Mouse (Mus musculus) kidney, postnatal 36 days (tissue): ENCODE results near the gene Cfdp1.
A peak's percentile ranks its signal among the peaks of the same experiment; 100 is the strongest.

ENCODE experiments used
- DNase-seq, 2 experiments: peaks; one replicate each; pipeline ENCODE4 v3.0.0; 2021 to 2022; ENCODE audit warnings: mixed read lengths in 2 of 2

Cfdp1 gene

GRCm38 (mm10) chr8:111735791-111736190 lies 118.3 kb downstream of the Cfdp1 start:
- DNase-seq: peak in 1 of 2 experiments; percentile 6

GRCm38 (mm10) chr8:111735335-111735761 lies 118.7 kb downstream of the Cfdp1 start:
- DNase-seq: peak; percentile 66 to 79

- peak in 1 of 2 experiments; percentile 40 for DNase-seq
Measured at GRCm38 (mm10) chr8:111734244-111734960, 119.7 kb downstream of the Cfdp1 start.

- DNase-seq: peak in 1 of 2 experiments; percentile 63
Measured at GRCm38 (mm10) chr8:111733581-111734243, 120.4 kb downstream of the Cfdp1 start.

DNA sequence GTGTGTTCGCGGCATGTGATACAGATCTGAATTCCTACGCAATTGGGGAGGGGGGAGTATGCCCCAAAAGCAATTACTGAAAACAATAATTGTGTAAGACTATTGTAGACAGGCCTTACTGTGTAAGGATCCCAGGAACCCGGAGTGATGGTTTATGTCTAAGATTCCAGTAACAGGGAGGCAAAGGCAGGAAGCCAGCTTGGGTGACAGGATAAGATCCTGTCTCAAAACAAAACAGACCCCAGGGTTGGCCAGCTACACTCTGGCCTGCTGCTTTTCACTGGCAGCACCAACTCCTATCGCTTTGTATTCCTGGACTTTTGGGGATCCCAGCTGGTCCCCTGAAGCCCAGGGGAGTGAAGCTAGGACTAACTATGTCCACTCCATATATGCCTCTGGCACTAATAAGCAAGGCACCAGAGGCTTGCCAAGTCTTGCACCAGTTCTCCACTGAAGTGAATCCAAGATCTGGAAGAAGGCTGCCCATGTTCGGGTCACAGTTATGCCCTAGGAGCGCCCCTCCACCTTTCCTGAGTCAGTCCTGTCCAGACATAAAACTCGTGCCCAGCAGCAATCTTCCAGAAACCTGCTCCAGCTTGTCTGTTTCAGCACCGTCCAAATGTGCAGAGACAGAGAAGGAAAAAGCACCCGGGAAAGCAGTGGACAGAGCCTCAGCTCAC lies 121.5 kb downstream of the Cfdp1 start:
- peak; percentile 60 to 67 for DNase-seq

GRCm38 (mm10) chr8:111732004-111732403 lies 122.1 kb downstream of the Cfdp1 start:
- DNase-seq: peak; percentile 99 to 100

DNA sequence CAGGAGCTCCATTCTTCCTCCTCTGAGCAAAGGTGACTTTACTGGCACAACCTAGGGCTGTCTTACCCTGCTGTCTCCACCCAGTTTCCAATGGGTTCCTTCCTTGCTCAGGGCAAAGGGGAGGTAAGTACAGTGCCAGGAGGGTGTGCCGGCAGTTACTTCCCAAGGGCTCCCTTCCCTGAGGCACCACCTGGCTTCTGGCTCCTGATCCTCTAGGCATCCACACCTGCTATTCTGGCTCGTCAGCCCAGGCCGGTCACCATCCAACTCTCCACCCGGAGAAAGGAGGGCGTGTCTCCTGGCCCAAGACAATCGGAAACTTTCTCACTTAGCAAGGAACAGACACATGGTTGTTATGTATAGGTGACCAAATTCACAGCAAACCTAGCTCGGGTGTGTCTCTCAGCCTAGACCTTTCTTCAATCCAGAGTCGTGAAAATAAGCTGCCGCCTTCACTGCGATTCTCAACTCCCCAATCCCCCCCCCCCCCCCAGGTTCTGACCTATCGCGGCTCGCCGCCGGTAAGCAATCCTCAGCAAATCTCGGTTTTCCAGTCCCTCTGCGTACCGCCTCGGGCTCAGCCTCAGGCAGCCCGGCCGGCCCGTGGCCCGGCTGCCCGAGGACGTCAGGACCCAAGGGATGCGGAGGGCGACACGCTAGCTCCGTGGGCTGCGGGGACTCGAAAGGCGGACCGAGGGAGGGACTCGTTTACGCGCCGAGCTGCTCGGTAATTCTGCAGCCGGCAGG lies 122.7 kb downstream of the Cfdp1 start:
- DNase-seq: peak; percentile 74 to 83

- peak; percentile 81 to 92 for DNase-seq
Measured at GRCm38 (mm10) chr8:111729233-111730170, 124.6 kb downstream of the Cfdp1 start.

- peak in 1 of 2 experiments; percentile 18 for DNase-seq
Measured at GRCm38 (mm10) chr8:111728481-111728880, 125.6 kb downstream of the Cfdp1 start.

- peak in 1 of 2 experiments; percentile 29 for DNase-seq
Measured at GRCm38 (mm10) chr8:111727553-111727952, 126.5 kb downstream of the Cfdp1 start.

- DNase-seq: peak; percentile 89 to 97
Measured at GRCm38 (mm10) chr8:111726102-111726900, 127.8 kb downstream of the Cfdp1 start.

GRCm38 (mm10) chr8:111725341-111725740 lies 128.8 kb downstream of the Cfdp1 start:
- DNase-seq: no peak

DNA sequence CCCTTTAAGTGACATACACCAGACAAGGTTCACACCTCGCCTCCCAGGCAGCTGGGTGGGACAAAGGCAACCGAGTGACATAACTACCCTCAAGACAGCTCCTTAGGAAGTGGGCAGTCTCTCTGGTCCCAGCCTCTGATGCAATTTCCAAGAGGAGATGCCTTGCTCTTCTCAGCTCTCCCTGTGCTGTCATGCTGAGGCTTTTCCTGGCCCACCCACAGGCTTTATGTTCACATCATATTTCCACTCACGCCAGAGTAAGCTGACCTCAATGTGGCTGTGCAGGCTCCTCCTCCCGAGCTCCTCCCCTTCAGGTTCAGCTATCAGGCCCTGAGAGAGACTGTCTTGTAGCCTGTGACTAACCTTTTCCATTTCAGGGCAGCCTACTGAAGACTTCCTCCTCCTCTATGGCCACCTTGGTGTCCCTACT lies 134.0 kb downstream of the Cfdp1 start:
- DNase-seq: peak in 1 of 2 experiments; percentile 15

DNA sequence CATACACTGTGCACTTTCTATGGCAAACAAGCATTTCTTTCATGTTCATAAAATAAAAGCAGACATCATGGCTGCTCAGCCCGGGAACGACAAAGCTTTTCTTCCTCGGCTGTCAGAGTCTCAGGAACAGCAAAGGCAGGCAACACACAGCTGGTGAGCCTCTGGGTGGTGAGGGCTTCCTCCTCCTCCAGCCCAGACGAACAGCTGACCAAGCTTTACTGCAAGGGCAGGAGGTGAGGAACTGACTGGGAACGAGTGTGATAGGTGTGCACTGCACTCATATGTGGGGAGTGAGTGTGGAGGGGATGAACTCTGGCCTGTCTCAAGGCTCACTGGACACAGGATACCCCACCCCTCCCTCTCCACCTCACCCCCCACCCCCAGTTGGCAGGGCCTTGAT lies 135.2 kb downstream of the Cfdp1 start:
- DNase-seq: peak in 1 of 2 experiments; percentile 18
